8 mouse cellular contexts compared by ENCODE assay signal in the genomic region with DNA sequence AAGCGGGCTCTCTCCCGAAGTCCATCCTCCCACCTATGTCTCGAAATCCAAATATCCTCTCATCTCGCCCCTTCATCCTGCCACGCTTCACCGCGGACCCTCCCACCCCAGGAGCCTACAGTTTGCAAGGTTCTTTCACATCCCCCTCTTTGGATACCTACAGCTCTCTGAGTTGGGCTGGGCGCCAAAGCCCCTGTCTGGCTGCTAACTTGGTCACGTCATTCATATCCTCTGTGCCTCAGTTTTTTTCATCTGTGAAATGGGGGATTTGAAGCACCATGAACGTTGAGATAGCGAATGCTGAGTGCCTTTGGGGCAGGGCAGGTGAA. TPM values are rescaled to one million over a fixed set of nuclear protein-coding genes. Genes with fewer than 3 reads are reported as not detected.
DNase-seq lines count a peak whose midpoint lies in the region; ATAC-seq lines count a peak whose summit lies in the region.

No protein-coding gene starts in this region.

- H3K4me2 ChIP-seq in kidney, embryonic 15.5 days = peak overlapping the region; percentile 88
- H3K4me2 ChIP-seq in hindbrain, embryonic 11.5 days (replicated peaks; ENCODE audit: low read depth, low read length) = peak overlapping the region; percentile 78
- peak overlapping the region; percentile 82 for H3K4me2 ChIP-seq in midbrain, embryonic 13.5 days (replicated peaks)

- H3K4me1 ChIP-seq in kidney, embryonic 15.5 days = peaks cover 31% of the 10 kb centered on the region
- H3K4me1 ChIP-seq in brown adipose tissue, adult 24 weeks (ENCODE audit: control insufficient read depth, insufficient read depth, insufficient read length, low read length) = no peaks in the 10 kb centered on the region; the same call in none of the 2 replicates
- H3K4me1 ChIP-seq in hindbrain, embryonic 11.5 days (replicated peaks; ENCODE audit: control insufficient read depth, insufficient read depth, low read length) = peaks cover 1% of the 10 kb centered on the region
- H3K4me1 ChIP-seq in midbrain, embryonic 13.5 days (replicated peaks) = peaks cover 25% of the 10 kb centered on the region

- peak overlapping the region; percentile 96 for H3K4me3 ChIP-seq in kidney, embryonic 15.5 days (replicated peaks)
- H3K4me3 ChIP-seq in brown adipose tissue, adult 24 weeks (ENCODE audit: insufficient read depth, low read depth, low read length) = peak overlapping the region; percentile 56
- H3K4me3 ChIP-seq in hindbrain, embryonic 11.5 days (ENCODE audit: low read depth, low read length) = peak overlapping the region; percentile 99
- H3K4me3 ChIP-seq in midbrain, embryonic 13.5 days (replicated peaks) = peak overlapping the region; percentile 99

- ATAC-seq in kidney, embryonic 15.5 days (replicated peaks; ENCODE audit: low FRiP score) = no peak; the same call in 1 of the 2 replicates
- ATAC-seq in hindbrain, embryonic 11.5 days (ENCODE audit: low FRiP score) = peak; percentile 53; the same call in 1 of the 2 replicates
- peak; percentile 72 for ATAC-seq in midbrain, embryonic 13.5 days

- under 1% methylated on average over 11 of the region's 11 CpGs for WGBS in kidney, embryonic 15.5 days
- 2% methylated on average over 11 of the region's 11 CpGs for WGBS in hindbrain, embryonic 11.5 days
- WGBS in midbrain, embryonic 13.5 days = 2% methylated on average over 11 of the region's 11 CpGs

- H3K27ac ChIP-seq in kidney, embryonic 15.5 days = 0 out of 2 replicates have a peak overlapping the region, but pooled peaks have one; percentile 92
- no peak overlapping the region for H3K27ac ChIP-seq in brown adipose tissue, adult 24 weeks (replicated peaks; ENCODE audit: low read depth, low read length)
- no peak overlapping the region for H3K27ac ChIP-seq in hindbrain, embryonic 11.5 days (ENCODE audit: low read depth, low read length)
- H3K27ac ChIP-seq in midbrain, embryonic 13.5 days = peak overlapping the region; percentile 93; the same call in 1 of the 2 replicates

- DNase-seq in kidney, adult 11 months = no peak
- no peak for DNase-seq in hindbrain, embryonic 11.5 days (ENCODE audit: low spot score)
- no peak for DNase-seq in thymus, postnatal 10 days (ENCODE audit: low spot score in 2 of 2)
- no peak for DNase-seq in cerebellum, postnatal 25 days
- no peak for DNase-seq in yolk sac, embryonic 10.5 days (ENCODE audit: low spot score)

- H3K27me3 ChIP-seq in kidney, embryonic 15.5 days = 0 out of 2 replicates have a peak, but pooled peaks cover 4% of the 10 kb centered on the region
- H3K27me3 ChIP-seq in hindbrain, embryonic 11.5 days (ENCODE audit: control insufficient read depth, insufficient read depth, low read length) = no peaks in the 10 kb centered on the region
- H3K27me3 ChIP-seq in midbrain, embryonic 13.5 days = no peaks in the 10 kb centered on the region

- H3K36me3 ChIP-seq in kidney, embryonic 15.5 days = peaks cover 17% of the 10 kb centered on the region
- no peaks in the 10 kb centered on the region for H3K36me3 ChIP-seq in hindbrain, embryonic 11.5 days (ENCODE audit: control insufficient read depth, insufficient read depth, low read length)
- H3K36me3 ChIP-seq in midbrain, embryonic 13.5 days = peaks cover 20% of the 10 kb centered on the region

- H3K9ac ChIP-seq in kidney, embryonic 15.5 days = peak overlapping the region; percentile 99; the same call in 1 of the 2 replicates
- H3K9ac ChIP-seq in hindbrain, embryonic 11.5 days (ENCODE audit: low read depth, low read length) = no peak overlapping the region
- H3K9ac ChIP-seq in midbrain, embryonic 13.5 days (replicated peaks) = peak overlapping the region; percentile 100

- H3K9me3 ChIP-seq in kidney, embryonic 15.5 days (replicated peaks) = no peaks in the 10 kb centered on the region
- H3K9me3 ChIP-seq in hindbrain, embryonic 11.5 days (ENCODE audit: control insufficient read depth, low read length) = no peaks in the 10 kb centered on the region
- H3K9me3 ChIP-seq in midbrain, embryonic 13.5 days = no peaks in the 10 kb centered on the region

RNA-seq across cellular contexts. Expression of gene Vps37d, which starts 0.4 kb away (rescaled TPM):
- polyA plus RNA-seq in kidney, embryonic 15.5 days (2015; fragmentation: Nextera tagmentation; extraction: Ambion mirVana) = 9.2 and 10.9 TPM in 2 replicates
- polyA plus RNA-seq in brown adipose tissue, adult 24 weeks (2012; ENCODE audit: insufficient read depth, insufficient read length, missing spikeins) = 1.1 TPM in 1 of 2 replicates, not detected in the other
- 10.4 and 12.0 TPM in 2 replicates for polyA plus RNA-seq in hindbrain, embryonic 11.5 days (2014; fragmentation: Nextera tagmentation; extraction: Ambion mirVana)
- 24.0 and 32.1 TPM in 2 replicates for polyA plus RNA-seq in midbrain, embryonic 13.5 days (2015; fragmentation: Nextera tagmentation; extraction: Ambion mirVana)

RNA-seq across cellular contexts. Expression of gene Mlxipl, which starts 11.2 kb away (rescaled TPM):
- 7.3 and 7.4 TPM in 2 replicates for polyA plus RNA-seq in kidney, embryonic 15.5 days (2015; fragmentation: Nextera tagmentation; extraction: Ambion mirVana)
- polyA plus RNA-seq in brown adipose tissue, adult 24 weeks (2012; ENCODE audit: insufficient read depth, insufficient read length, missing spikeins) = 174 and 262 TPM in 2 replicates
- polyA plus RNA-seq in hindbrain, embryonic 11.5 days (2014; fragmentation: Nextera tagmentation; extraction: Ambion mirVana) = 1.2 and 1.6 TPM in 2 replicates
- 1.2 and 1.6 TPM in 2 replicates for polyA plus RNA-seq in midbrain, embryonic 13.5 days (2015; fragmentation: Nextera tagmentation; extraction: Ambion mirVana)

RNA-seq across cellular contexts. Expression of gene Bud23, which starts 13.7 kb away (rescaled TPM):
- polyA plus RNA-seq in kidney, embryonic 15.5 days (2015; fragmentation: Nextera tagmentation; extraction: Ambion mirVana) = 121 and 137 TPM in 2 replicates
- 28.3 and 31.3 TPM in 2 replicates for polyA plus RNA-seq in brown adipose tissue, adult 24 weeks (2012; ENCODE audit: insufficient read depth, insufficient read length, missing spikeins)
- polyA plus RNA-seq in hindbrain, embryonic 11.5 days (2014; fragmentation: Nextera tagmentation; extraction: Ambion mirVana) = 113 and 118 TPM in 2 replicates
- polyA plus RNA-seq in midbrain, embryonic 13.5 days (2015; fragmentation: Nextera tagmentation; extraction: Ambion mirVana) = 89.8 and 103 TPM in 2 replicates

RNA-seq across cellular contexts. Expression of gene Dnajc30, which starts 14.4 kb away (rescaled TPM):
- 30.9 and 36.7 TPM in 2 replicates for polyA plus RNA-seq in kidney, embryonic 15.5 days (2015; fragmentation: Nextera tagmentation; extraction: Ambion mirVana)
- 14.3 and 21.1 TPM in 2 replicates for polyA plus RNA-seq in brown adipose tissue, adult 24 weeks (2012; ENCODE audit: insufficient read depth, insufficient read length, missing spikeins)
- polyA plus RNA-seq in hindbrain, embryonic 11.5 days (2014; fragmentation: Nextera tagmentation; extraction: Ambion mirVana) = 26.2 and 29.2 TPM in 2 replicates
- polyA plus RNA-seq in midbrain, embryonic 13.5 days (2015; fragmentation: Nextera tagmentation; extraction: Ambion mirVana) = 40.4 and 41.3 TPM in 2 replicates

RNA-seq across cellular contexts. Expression of gene Stx1a, which starts 55.2 kb away (rescaled TPM):
- 12.1 and 13.8 TPM in 2 replicates for polyA plus RNA-seq in kidney, embryonic 15.5 days (2015; fragmentation: Nextera tagmentation; extraction: Ambion mirVana)
- not detected in 2 replicates for polyA plus RNA-seq in brown adipose tissue, adult 24 weeks (2012; ENCODE audit: insufficient read depth, insufficient read length, missing spikeins)
- 21.8 and 24.0 TPM in 2 replicates for polyA plus RNA-seq in hindbrain, embryonic 11.5 days (2014; fragmentation: Nextera tagmentation; extraction: Ambion mirVana)
- 63.4 and 69.7 TPM in 2 replicates for polyA plus RNA-seq in midbrain, embryonic 13.5 days (2015; fragmentation: Nextera tagmentation; extraction: Ambion mirVana)

Comparison
In these comparisons a context has a peak if more than half of its experiments do, and no peak if none do; other contexts are left out.
1. H3K27ac ChIP-seq: peak in kidney, embryonic 15.5 days (single experiment) and midbrain, embryonic 13.5 days (single experiment); none in brown adipose tissue, adult 24 weeks (single experiment) and hindbrain, embryonic 11.5 days (single experiment).
2. RNA of gene Mlxipl, which starts 11.2 kb away (polyA plus RNA-seq): 174 to 262 TPM in brown adipose tissue, adult 24 weeks; 7.3 to 7.4 TPM in kidney, embryonic 15.5 days, 1.2 to 1.6 TPM in hindbrain, embryonic 11.5 days and 1.2 to 1.6 TPM in midbrain, embryonic 13.5 days; every median in the first group is over 10 times any median in the second.
3. Peak in every context shown above with its lines, with median percentiles within 50 percentile points of each other: H3K4me2 ChIP-seq and H3K4me3 ChIP-seq.